Mouse (Mus musculus) bone marrow, adult 2 months (tissue): ENCODE measurements around the gene Pip4k2b. TPM values are rescaled to one million over a fixed set of nuclear protein-coding genes. Genes with fewer than 3 reads are reported as not detected.

Experiments used
- H3K27ac ChIP-seq: fragments of 200-500 bp; 2 replicates; pipeline ENCODE4 v1.5.1; 2012; ENCODE audit warnings: low read depth, mild to moderate bottlenecking, control low read depth, inconsistent platforms, low read length; ENCODE audit not compliant: control insufficient read depth, poor library complexity, insufficient read depth
- H3K4me1 ChIP-seq: fragments of 200-500 bp; 2 replicates; pipeline ENCODE4 v1.6.1; 2011; ENCODE audit warnings: low read length; ENCODE audit not compliant: control insufficient read depth, insufficient read depth
- H3K4me3 ChIP-seq: fragments of 200-500 bp; replicated peaks from 2 replicates; pipeline ENCODE3; 2011; ENCODE audit warnings: mild to moderate bottlenecking, low read depth, low read length, control low read depth; ENCODE audit not compliant: control insufficient read depth
- CTCF ChIP-seq: fragments of 200-500 bp; IDR thresholded peaks from 2 replicates; pipeline ENCODE4 v1.5.1; 2011; ENCODE audit warnings: low read length, control low read depth; ENCODE audit not compliant: control insufficient read depth, insufficient read depth
- POLR2A ChIP-seq: fragments of 200-500 bp; IDR thresholded peaks from 2 replicates; pipeline ENCODE4 v1.6.1; 2011; ENCODE audit warnings: low read depth, mild to moderate bottlenecking, control low read depth, low read length, borderline replicate concordance; ENCODE audit not compliant: control insufficient read depth
- WGBS: fragments of 180-500 bp; shearing (Covaris S2); methylation state at CpG from one replicate; pipeline ENCODE4 v1.1.7; 2018; 5-methylcytosine and 5-hydroxymethylcytosine counted together
- polyA plus RNA-seq: library from polyadenylated mRNA; stranded (reverse); fragments of >200 nt; gene quantifications from 2 replicates; pipeline ENCODE4 v1.2.4, GENCODE M21; 2011; ENCODE audit warnings: low replicate concordance; ENCODE audit not compliant: missing spikeins, insufficient read depth, insufficient read length

Pip4k2b gene
- polyA plus RNA-seq, 1 experiment = 11.7 TPM

GRCm38 (mm10) chr11:97766154-97766881, 21.8 kb upstream of the Pip4k2b start, which contains the start of gene Cwc25:
Gene Cwc25 (minus strand): TSS chr11:97766556.
- TF ChIP-seq POLR2A (peak; percentile 60; the same call in 1 of the 2 replicates), CTCF (no peak)
- under 1% methylated on average over 38 of the region's 38 CpGs for WGBS
- Histone ChIP-seq H3K27ac (peak within 1 kb of the TSS; percentile 77), H3K4me1 (peaks cover 3% of the 10 kb centered on the region; the same call in 1 of the 2 replicates), H3K4me3 (peak within 1 kb of the TSS; percentile 90)

- peaks cover 3% of the 10 kb centered on the region; the same call in 1 of the 2 replicates for H3K4me1 ChIP-seq
- no peak overlapping the region for H3K4me3 ChIP-seq
- no peak overlapping the region for H3K27ac ChIP-seq
- TF ChIP-seq CTCF = no peak
- TF ChIP-seq POLR2A = no peak
Observed at GRCm38 (mm10) chr11:97761638-97762037, 17.1 kb upstream of the Pip4k2b start.

- TF ChIP-seq POLR2A (no peak), CTCF (no peak)
- no peak overlapping the region for H3K27ac ChIP-seq
- WGBS = 88% methylated on average over 6 of the region's 6 CpGs
- no peak overlapping the region for H3K4me3 ChIP-seq
- H3K4me1 ChIP-seq = peaks cover 2% of the 10 kb centered on the region
Observed at GRCm38 (mm10) chr11:97758942-97759341, 14.4 kb upstream of the Pip4k2b start.

- Histone ChIP-seq H3K4me3 (no peak overlapping the region), H3K27ac (no peak overlapping the region), H3K4me1 (peaks cover 2% of the 10 kb centered on the region)
- WGBS = 77% methylated on average over 1 of the region's 1 CpGs
- TF ChIP-seq CTCF (no peak), POLR2A (no peak)
Observed at GRCm38 (mm10) chr11:97758125-97758524, 13.6 kb upstream of the Pip4k2b start.

GRCm38 (mm10) chr11:97753277-97753676, 8.8 kb upstream of the Pip4k2b start:
- H3K4me3 ChIP-seq = no peak overlapping the region
- H3K27ac ChIP-seq = no peak overlapping the region
- H3K4me1 ChIP-seq = peaks cover 2% of the 10 kb centered on the region
- TF ChIP-seq POLR2A = no peak
- no peak for TF ChIP-seq CTCF
- 88% methylated on average over 8 of the region's 8 CpGs for WGBS

GRCm38 (mm10) chr11:97748496-97748895, 4.0 kb upstream of the Pip4k2b start:
- TF ChIP-seq POLR2A = no peak
- TF ChIP-seq CTCF = no peak
- 78% methylated on average over 5 of the region's 5 CpGs for WGBS
- H3K4me1 ChIP-seq = no peaks in the 10 kb centered on the region; the same call in 1 of the 2 replicates
- H3K4me3 ChIP-seq = no peak overlapping the region
- H3K27ac ChIP-seq = 0 out of 2 replicates have a peak overlapping the region, but pooled peaks have one; percentile 17

GRCm38 (mm10) chr11:97747773-97748172, 3.3 kb upstream of the Pip4k2b start:
- Histone ChIP-seq H3K4me1 (no peaks in the 10 kb centered on the region; the same call in 1 of the 2 replicates), H3K4me3 (no peak overlapping the region), H3K27ac (no peak overlapping the region)
- no peak for TF ChIP-seq CTCF
- TF ChIP-seq POLR2A = no peak
- 89% methylated on average over 8 of the region's 8 CpGs for WGBS

- Histone ChIP-seq H3K27ac (peak overlapping the region; percentile 89), H3K4me1 (peaks cover 3% of the 10 kb centered on the region; the same call in 1 of the 2 replicates), H3K4me3 (peak overlapping the region; percentile 80)
- no peak for TF ChIP-seq POLR2A
- TF ChIP-seq CTCF = no peak
- 4% methylated on average over 13 of the region's 13 CpGs for WGBS
Observed at GRCm38 (mm10) chr11:97745331-97745721, 822 bp upstream of the Pip4k2b start.

- Histone ChIP-seq H3K27ac (peak overlapping the region; percentile 89), H3K4me3 (peak overlapping the region; percentile 80), H3K4me1 (peaks cover 4% of the 10 kb centered on the region)
- TF ChIP-seq POLR2A (no peak; the same call in 1 of the 2 replicates), CTCF (no peak)
- WGBS = 1% methylated on average over 57 of the region's 57 CpGs
Observed at GRCm38 (mm10) chr11:97744718-97745330, 320 bp upstream of the Pip4k2b start.
